Mouse (Mus musculus) olfactory bulb, adult 2 months (tissue): ENCODE measurements around the gene Dscam. TPM values are rescaled to one million over a fixed set of nuclear protein-coding genes. Genes with fewer than 3 reads are reported as not detected.

Experiments
- H3K27ac ChIP-seq: fragments of 200-500 bp; 2 replicates; pipeline ENCODE4 v1.5.1; 2012; ENCODE audit warnings: low read depth, low read length; ENCODE audit not compliant: insufficient read depth
- H3K4me1 ChIP-seq: fragments of 200-500 bp; 2 replicates; pipeline ENCODE4 v1.6.1; 2012; ENCODE audit warnings: low read length; ENCODE audit not compliant: control insufficient read depth, insufficient read depth
- H3K4me3 ChIP-seq: fragments of 200-500 bp; 2 replicates; pipeline ENCODE4 v1.5.1; 2012; ENCODE audit warnings: mild to moderate bottlenecking, low read depth, low read length, moderate library complexity; ENCODE audit not compliant: insufficient read depth
- CTCF ChIP-seq: fragments of 200-500 bp; IDR thresholded peaks from 2 replicates; pipeline ENCODE4 v1.5.1; 2012; ENCODE audit warnings: low read depth, mild to moderate bottlenecking, low read length, moderate library complexity; ENCODE audit not compliant: insufficient read depth
- POLR2A ChIP-seq: fragments of 200-500 bp; IDR thresholded peaks from 2 replicates; pipeline ENCODE4 v1.6.1; 2012; ENCODE audit warnings: mild to moderate bottlenecking, low read depth, low read length, moderate library complexity; ENCODE audit not compliant: insufficient read depth
- WGBS: fragments of 180-500 bp; shearing (Covaris S2); methylation state at CpG from one replicate; pipeline ENCODE4 v1.1.7; 2018; 5-methylcytosine and 5-hydroxymethylcytosine counted together
- polyA plus RNA-seq: library from polyadenylated mRNA; stranded (reverse); fragments of >200 nt; gene quantifications from 2 replicates; pipeline ENCODE4 v1.2.4, GENCODE M21; 2012; ENCODE audit warnings: low replicate concordance; ENCODE audit not compliant: missing spikeins, insufficient read depth, insufficient read length

The Dscam gene
- polyA plus RNA-seq, 1 experiment = 97.5 TPM

DNA sequence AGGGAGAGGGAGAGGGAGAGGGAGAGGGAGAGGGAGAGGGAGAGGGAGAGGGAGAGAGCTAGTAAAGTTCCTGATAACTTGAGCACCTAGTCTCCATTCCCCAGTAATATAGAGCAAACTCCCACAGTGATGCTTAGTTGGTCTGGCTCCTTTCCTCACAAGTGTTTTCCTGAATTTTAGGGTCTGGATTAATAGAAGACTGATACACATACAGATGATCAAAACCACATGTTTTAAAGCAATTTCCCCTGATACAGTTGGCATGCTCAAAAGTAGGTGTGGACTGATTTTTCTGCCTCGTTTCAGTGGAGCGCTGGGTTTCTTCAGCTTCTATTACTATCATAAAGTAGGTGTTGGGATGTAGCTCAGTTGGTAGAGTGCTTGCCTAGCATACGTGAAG, 519.1 kb downstream of the Dscam start:
- Histone ChIP-seq H3K27ac (no peak overlapping the region), H3K4me3 (no peak overlapping the region), H3K4me1 (peaks cover 9% of the 10 kb centered on the region)
- WGBS = 81% methylated on average over 3 of the region's 3 CpGs
- TF ChIP-seq CTCF (no peak), POLR2A (no peak)

- Histone ChIP-seq H3K27ac (no peak overlapping the region), H3K4me1 (peaks cover 2% of the 10 kb centered on the region; the same call in 1 of the 2 replicates), H3K4me3 (no peak overlapping the region)
- TF ChIP-seq CTCF = no peak
- TF ChIP-seq POLR2A = no peak
- 83% methylated on average over 3 of the region's 3 CpGs for WGBS
These were observed 530.5 kb downstream of the Dscam start for GRCm38 (mm10) chr16:96640101-96640500.

GRCm38 (mm10) chr16:96635916-96636315, 534.6 kb downstream of the Dscam start:
- Histone ChIP-seq H3K4me3 (no peak overlapping the region), H3K4me1 (peaks cover 2% of the 10 kb centered on the region; the same call in 1 of the 2 replicates), H3K27ac (no peak overlapping the region)
- TF ChIP-seq POLR2A (no peak), CTCF (no peak)
- WGBS = 63% methylated on average over 2 of the region's 2 CpGs

DNA sequence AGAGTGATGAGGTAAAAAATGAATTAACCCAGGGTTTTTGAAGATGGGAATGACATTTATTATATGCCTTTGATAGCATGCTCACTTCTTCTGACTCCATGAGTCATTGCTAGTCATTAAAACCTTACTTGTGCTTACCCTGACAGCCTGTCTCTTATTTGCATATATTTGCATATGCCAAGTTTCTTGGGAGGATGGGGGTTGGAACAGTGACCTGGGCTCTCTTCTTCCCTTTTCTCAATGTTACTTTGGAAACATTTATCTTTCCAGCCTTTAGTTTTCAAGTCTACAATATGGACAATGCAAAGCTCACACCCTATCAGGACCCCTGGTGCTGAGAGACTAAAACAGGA, 535.8 kb downstream of the Dscam start:
- Histone ChIP-seq H3K4me1 (peaks cover 2% of the 10 kb centered on the region; the same call in 1 of the 2 replicates), H3K4me3 (no peak overlapping the region), H3K27ac (no peak overlapping the region)
- TF ChIP-seq CTCF (no peak), POLR2A (no peak)

DNA sequence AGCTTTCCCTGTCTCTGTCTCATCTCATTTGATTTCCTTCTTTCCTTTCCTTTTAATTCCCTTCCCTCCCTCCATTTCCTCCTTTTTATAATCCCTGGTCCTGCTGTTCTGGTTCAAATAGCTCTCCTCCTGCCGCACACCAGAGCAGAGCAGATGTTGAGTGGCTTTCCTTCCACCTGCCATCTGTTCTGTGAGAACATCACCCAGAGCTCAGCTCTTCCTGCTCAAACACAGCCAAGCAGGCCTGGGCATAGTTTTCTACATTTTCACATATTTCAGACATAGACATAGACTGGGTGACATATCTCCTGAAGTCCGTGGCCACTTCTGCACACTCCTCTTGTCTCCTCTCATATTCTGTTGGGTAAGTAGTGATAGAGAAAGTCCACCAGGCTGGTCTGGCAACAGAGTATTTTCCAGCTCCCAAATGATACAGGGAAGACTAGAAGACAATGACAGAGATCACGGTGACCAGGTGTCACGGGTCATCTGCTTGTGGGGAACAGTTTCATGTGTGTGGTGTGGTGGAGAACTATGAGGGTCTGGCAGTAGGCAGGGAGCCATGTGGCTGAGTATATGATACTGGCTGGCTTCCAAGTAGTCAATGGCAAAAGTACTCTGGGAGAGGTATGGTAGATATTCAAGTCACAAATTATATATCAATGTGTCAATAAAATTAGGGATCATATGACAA, 536.3 kb downstream of the Dscam start:
- peaks cover 2% of the 10 kb centered on the region; the same call in 1 of the 2 replicates for H3K4me1 ChIP-seq
- no peak overlapping the region for H3K27ac ChIP-seq
- no peak for TF ChIP-seq POLR2A
- TF ChIP-seq CTCF = no peak
- H3K4me3 ChIP-seq = no peak overlapping the region
- WGBS = 91% methylated on average over 4 of the region's 4 CpGs

GRCm38 (mm10) chr16:96630241-96630640, 540.3 kb downstream of the Dscam start:
- Histone ChIP-seq H3K4me3 (no peak overlapping the region), H3K4me1 (no peaks in the 10 kb centered on the region), H3K27ac (no peak overlapping the region)
- WGBS = 65% methylated on average over 7 of the region's 7 CpGs
- no peak for TF ChIP-seq CTCF
- TF ChIP-seq POLR2A = no peak

DNA sequence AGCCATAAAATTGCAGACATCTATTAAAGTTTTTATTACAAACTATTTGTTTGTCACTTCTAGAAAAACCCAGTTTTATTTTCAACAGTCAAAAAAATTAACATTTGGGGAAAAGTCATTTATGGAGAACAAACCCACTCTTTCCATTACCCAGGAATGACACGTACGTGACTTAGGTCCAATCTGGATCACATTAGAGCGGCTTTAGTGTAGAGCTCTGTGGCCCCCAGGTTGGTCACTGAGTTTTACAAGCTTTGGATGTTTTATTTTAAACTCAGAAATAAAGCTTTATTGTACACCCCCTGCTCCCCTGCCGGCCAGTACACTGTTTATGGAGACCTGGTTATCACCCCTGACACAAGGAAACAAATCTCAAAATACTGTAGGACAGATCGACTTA, 540.9 kb downstream of the Dscam start:
- no peak overlapping the region for H3K4me3 ChIP-seq
- 94% methylated on average over 5 of the region's 5 CpGs for WGBS
- H3K4me1 ChIP-seq = peaks cover 2% of the 10 kb centered on the region; the same call in 1 of the 2 replicates
- TF ChIP-seq CTCF = no peak
- no peak for TF ChIP-seq POLR2A
- no peak overlapping the region for H3K27ac ChIP-seq

DNA sequence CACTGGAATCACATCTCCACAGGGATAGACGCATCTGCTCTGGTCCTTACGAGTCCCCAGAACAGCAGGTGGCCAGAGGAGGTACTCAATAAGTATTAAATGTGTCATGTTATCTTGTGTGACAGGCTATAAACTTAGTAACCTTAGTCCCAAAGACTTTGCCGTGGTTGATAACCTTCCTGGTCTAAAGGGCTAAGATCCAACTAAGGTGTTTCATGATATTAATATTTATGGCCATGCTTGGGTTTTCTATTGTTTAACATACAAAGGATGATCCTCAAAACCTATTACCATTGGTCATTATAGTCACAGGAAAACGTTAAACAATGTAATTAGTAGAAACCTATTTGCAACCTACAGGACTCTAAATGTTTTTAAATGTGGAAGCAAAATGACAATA, 545.1 kb downstream of the Dscam start:
- WGBS = 52% methylated on average over 4 of the region's 4 CpGs
- Histone ChIP-seq H3K4me3 (no peak overlapping the region), H3K4me1 (peaks cover 6% of the 10 kb centered on the region), H3K27ac (no peak overlapping the region)
- TF ChIP-seq POLR2A (no peak), CTCF (no peak)

DNA sequence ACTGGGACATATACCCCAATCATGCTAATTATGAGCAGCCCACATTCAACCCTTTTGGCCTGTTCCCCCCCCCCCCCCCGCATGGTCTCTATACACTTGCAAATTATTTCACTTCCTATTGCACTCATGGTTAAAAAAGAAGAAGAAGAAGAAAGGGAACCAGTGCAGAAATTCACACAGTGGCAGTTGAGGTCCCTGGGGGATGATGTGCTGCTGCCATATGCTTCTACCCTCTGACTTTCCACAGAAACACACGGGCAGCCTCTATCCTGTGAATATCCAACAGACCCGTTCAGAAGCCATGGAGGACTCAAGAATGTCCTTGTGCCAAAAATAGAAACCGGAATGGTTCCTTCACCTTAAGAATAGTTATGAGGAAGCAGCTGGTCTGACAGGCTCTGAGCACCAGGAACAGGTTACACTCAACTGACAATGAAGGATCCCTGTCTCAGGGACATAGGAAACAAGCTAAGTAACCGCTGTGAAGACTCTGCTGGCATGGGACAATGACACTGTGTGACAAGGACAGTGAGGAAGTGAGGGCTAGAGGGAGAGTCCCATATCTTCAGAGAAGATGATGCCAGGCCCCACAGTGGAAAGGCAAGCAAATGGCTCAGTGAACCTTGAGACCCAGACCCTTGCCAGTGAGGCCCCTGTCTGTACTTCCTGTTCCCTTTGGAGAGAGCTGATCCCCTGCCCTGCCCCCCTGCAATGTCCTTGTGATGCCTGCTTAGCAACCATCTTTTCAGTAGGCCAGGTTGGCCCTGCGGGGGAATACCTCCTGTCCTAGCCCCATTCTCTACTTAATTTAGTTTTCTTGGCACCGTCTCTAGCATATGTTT, 545.8 kb downstream of the Dscam start:
- 51% methylated on average over 7 of the region's 7 CpGs for WGBS
- TF ChIP-seq POLR2A (no peak), CTCF (no peak)
- no peak overlapping the region for H3K4me3 ChIP-seq
- peaks cover 9% of the 10 kb centered on the region for H3K4me1 ChIP-seq
- peak overlapping the region; percentile 38 for H3K27ac ChIP-seq
